Mouse (Mus musculus): ENCODE measurements around the gene Dpf1. TPM values are rescaled to one million over a fixed set of nuclear protein-coding genes. Genes with fewer than 3 reads are reported as not detected.

Gene Dpf1
- polyA plus RNA-seq, 1 experiment from 2014 or later: 6.1 TPM

DNA sequence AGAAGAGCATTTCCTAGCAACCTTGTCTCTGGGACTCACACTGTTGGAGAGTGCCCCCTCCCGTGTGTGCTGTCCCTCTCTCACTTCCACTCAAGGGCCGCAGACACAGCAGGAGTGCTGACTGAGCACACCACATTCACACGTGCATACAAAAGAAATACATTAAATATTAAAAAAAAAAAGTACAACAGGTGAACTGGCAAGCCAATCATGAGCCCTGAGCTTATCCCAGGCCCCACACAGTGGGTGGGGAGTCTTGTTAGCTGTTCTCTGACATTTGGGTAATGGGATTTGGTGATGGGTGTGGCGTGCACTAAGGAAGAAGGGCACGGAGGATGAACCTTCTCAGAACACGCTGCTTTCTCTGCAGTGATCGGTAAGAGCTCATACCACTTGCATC, 1.1 kb upstream of the Dpf1 start:
- no peaks in the 10 kb centered on the region for H3K9me3 ChIP-seq (ENCODE audit: control insufficient read depth, low read length)
- no peak overlapping the region for H3K9ac ChIP-seq (ENCODE audit: low read depth, low read length)
- H3K4me3 ChIP-seq (ENCODE audit: low read depth, low read length): no peak overlapping the region
- DNase-seq (ENCODE audit: low spot score): no peak
- H3K27ac ChIP-seq (ENCODE audit: low read depth, low read length): no peak overlapping the region
- H3K4me1 ChIP-seq (replicated peaks; ENCODE audit: control insufficient read depth, insufficient read depth, low read length): peaks cover 18% of the 10 kb centered on the region
- peaks cover 44% of the 10 kb centered on the region for H3K27me3 ChIP-seq (replicated peaks; ENCODE audit: control insufficient read depth, insufficient read depth, low read length)
- WGBS: 70% methylated on average over 7 of the region's 7 CpGs
- H3K4me2 ChIP-seq: no peak overlapping the region
- no peak for ATAC-seq (replicated peaks; ENCODE audit: low FRiP score)
- no peaks in the 10 kb centered on the region for H3K36me3 ChIP-seq (ENCODE audit: control insufficient read depth, insufficient read depth, low read length)

DNA sequence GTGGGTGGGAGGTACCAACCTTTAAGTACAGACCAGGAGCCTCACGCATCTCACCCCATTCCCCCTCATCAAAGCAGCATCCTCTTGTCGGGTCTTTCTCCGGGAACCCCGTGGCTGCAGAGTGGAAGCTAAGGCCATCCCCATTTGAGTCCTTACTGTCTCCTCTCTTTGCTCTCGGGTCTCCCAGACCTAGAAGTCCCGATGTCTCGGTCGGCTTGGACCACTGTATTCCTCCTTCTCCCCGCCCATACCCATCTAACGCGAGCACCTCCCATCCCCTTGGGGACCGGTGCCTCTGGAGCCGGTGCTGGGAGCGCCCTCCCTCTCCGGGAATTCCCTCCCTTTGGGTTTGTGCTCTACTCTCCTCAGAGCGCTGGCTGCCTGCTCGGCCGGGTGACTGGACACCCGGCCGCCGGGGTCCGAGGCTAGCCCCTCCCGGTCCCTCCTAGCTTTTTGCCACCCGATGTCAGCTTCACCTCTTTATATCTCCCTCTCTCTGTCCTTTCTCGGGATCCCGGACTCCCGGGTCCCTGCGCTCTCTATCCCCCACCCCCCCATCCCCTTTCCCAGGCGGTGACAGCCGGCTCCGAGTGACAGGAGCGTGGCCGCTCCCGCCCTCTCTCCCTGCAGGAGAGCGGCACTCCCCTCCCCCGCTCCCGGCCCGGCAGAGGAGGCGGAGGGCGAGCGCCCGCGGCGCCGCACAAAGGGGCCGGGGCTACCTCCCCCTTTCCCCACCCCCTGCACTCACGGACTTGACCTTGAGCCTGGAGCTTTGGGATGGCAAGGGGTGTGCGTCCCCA, 912 bp downstream of the Dpf1 start:
- H3K36me3 ChIP-seq (ENCODE audit: control insufficient read depth, insufficient read depth, low read length): no peaks in the 10 kb centered on the region
- no peak overlapping the region; the same call in 1 of the 2 replicates for H3K9ac ChIP-seq (ENCODE audit: low read depth, low read length)
- no peak for ATAC-seq (replicated peaks; ENCODE audit: low FRiP score)
- no peak for DNase-seq (ENCODE audit: low spot score)
- H3K4me1 ChIP-seq (replicated peaks; ENCODE audit: control insufficient read depth, insufficient read depth, low read length): peaks cover 33% of the 10 kb centered on the region
- H3K4me3 ChIP-seq (ENCODE audit: low read depth, low read length): peak overlapping the region; percentile 58
- H3K27ac ChIP-seq (ENCODE audit: low read depth, low read length): no peak overlapping the region
- H3K4me2 ChIP-seq: peak overlapping the region; percentile 90
- H3K9me3 ChIP-seq (ENCODE audit: control insufficient read depth, low read length): no peaks in the 10 kb centered on the region
- peaks cover 44% of the 10 kb centered on the region for H3K27me3 ChIP-seq (replicated peaks; ENCODE audit: control insufficient read depth, insufficient read depth, low read length)
- 2% methylated on average over 41 of the region's 48 CpGs for WGBS

- 35% methylated on average over 9 of the region's 9 CpGs for WGBS
- Histone ChIP-seq H3K9ac (ENCODE audit: low read depth, low read length) (no peak overlapping the region), H3K27me3 (replicated peaks; ENCODE audit: control insufficient read depth, insufficient read depth, low read length) (peaks cover 44% of the 10 kb centered on the region), H3K4me1 (replicated peaks; ENCODE audit: control insufficient read depth, insufficient read depth, low read length) (peaks cover 39% of the 10 kb centered on the region), H3K9me3 (ENCODE audit: control insufficient read depth, low read length) (no peaks in the 10 kb centered on the region), H3K27ac (ENCODE audit: low read depth, low read length) (no peak overlapping the region), H3K36me3 (ENCODE audit: control insufficient read depth, insufficient read depth, low read length) (no peaks in the 10 kb centered on the region), H3K4me2 (peak overlapping the region; percentile 90), H3K4me3 (ENCODE audit: low read depth, low read length) (peak overlapping the region; percentile 58)
- no peak for DNase-seq (ENCODE audit: low spot score)
- no peak for ATAC-seq (replicated peaks; ENCODE audit: low FRiP score)
These were observed 1.7 kb downstream of the Dpf1 start for GRCm38 (mm10) chr7:29305263-29305988.

DNA sequence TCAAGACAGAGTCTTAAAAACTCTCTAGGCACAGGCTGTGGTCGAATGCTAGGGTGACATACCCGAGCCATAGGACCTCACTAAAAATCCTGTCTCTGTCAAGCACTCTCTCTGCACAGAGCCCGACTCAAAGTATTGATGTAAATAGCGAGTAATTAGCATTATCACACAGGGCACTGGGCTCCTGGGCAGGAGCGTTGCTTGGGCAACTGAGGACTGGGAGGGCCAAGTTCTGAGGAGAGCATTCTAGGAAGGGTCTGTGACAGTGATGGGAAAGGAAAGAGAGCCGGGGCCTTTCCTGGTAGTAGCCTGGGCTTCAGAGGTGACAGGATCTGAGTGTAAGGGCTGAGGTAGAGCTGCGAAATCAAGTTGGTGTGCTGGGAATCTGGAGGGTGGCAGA, 2.4 kb downstream of the Dpf1 start:
- Histone ChIP-seq H3K27me3 (replicated peaks; ENCODE audit: control insufficient read depth, insufficient read depth, low read length) (peaks cover 44% of the 10 kb centered on the region), H3K9me3 (ENCODE audit: control insufficient read depth, low read length) (no peaks in the 10 kb centered on the region), H3K27ac (ENCODE audit: low read depth, low read length) (no peak overlapping the region), H3K4me1 (replicated peaks; ENCODE audit: control insufficient read depth, insufficient read depth, low read length) (peaks cover 40% of the 10 kb centered on the region), H3K9ac (ENCODE audit: low read depth, low read length) (no peak overlapping the region), H3K4me3 (ENCODE audit: low read depth, low read length) (no peak overlapping the region), H3K4me2 (peak overlapping the region; percentile 6; the same call in 1 of the 2 replicates), H3K36me3 (ENCODE audit: control insufficient read depth, insufficient read depth, low read length) (no peaks in the 10 kb centered on the region)
- 53% methylated on average over 7 of the region's 7 CpGs for WGBS
- no peak for DNase-seq (ENCODE audit: low spot score)
- no peak for ATAC-seq (replicated peaks; ENCODE audit: low FRiP score)

- no peak overlapping the region for H3K27ac ChIP-seq (ENCODE audit: low read depth, low read length)
- ATAC-seq (replicated peaks; ENCODE audit: low FRiP score) (no peak), DNase-seq (ENCODE audit: low spot score) (no peak)
- peaks cover 40% of the 10 kb centered on the region for H3K4me1 ChIP-seq (replicated peaks; ENCODE audit: control insufficient read depth, insufficient read depth, low read length)
- 29% methylated on average over 7 of the region's 7 CpGs for WGBS
- H3K9ac ChIP-seq (ENCODE audit: low read depth, low read length): 0 out of 2 replicates have a peak overlapping the region, but pooled peaks have one; percentile 6
- no peaks in the 10 kb centered on the region for H3K9me3 ChIP-seq (ENCODE audit: control insufficient read depth, low read length)
- no peak overlapping the region for H3K4me3 ChIP-seq (ENCODE audit: low read depth, low read length)
- peaks cover 44% of the 10 kb centered on the region for H3K27me3 ChIP-seq (replicated peaks; ENCODE audit: control insufficient read depth, insufficient read depth, low read length)
- peak overlapping the region; percentile 86 for H3K4me2 ChIP-seq
- H3K36me3 ChIP-seq (ENCODE audit: control insufficient read depth, insufficient read depth, low read length): no peaks in the 10 kb centered on the region
These were observed 2.9 kb downstream of the Dpf1 start for GRCm38 (mm10) chr7:29306619-29307018.

DNA sequence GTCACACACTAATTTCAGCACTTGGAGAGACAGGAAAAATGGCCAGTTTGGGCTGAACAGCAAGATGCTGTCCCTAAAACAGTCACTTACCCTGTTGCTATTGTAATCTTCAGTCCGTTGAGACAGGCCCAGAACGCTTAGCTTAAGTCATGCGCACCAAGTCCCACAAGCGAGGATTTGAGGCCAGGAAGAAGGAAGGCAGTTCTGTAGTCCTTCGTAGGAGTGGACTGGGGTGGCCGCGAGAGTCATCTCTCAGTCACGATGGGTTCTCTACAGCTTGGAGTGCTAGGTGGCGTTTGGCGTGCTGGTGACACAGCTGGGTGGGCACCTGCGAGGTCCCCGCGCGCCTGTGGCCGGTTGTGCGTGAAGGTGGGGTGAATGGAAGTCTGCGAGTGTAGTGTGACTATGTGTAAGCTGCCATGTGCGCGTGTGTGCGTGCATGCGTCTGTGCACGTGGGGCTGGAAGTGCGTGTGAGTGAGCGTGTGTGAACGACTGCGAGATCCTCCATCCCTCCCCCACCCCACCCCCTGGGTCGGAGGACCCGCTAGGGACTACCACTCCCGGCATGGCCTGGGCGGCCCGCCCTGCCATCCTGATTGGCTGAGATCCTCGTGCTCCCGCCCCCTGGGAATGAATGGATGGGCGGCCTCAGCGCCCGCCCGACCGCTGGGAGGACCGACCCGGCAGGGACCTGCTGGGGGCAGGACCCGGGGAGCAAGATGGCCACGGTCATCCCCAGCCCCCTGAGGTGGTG, 3.8 kb downstream of the Dpf1 start:
- Histone ChIP-seq H3K4me3 (ENCODE audit: low read depth, low read length) (peak overlapping the region; percentile 75), H3K9ac (ENCODE audit: low read depth, low read length) (peak overlapping the region; percentile 44), H3K27ac (ENCODE audit: low read depth, low read length) (no peak overlapping the region), H3K36me3 (ENCODE audit: control insufficient read depth, insufficient read depth, low read length) (no peaks in the 10 kb centered on the region), H3K9me3 (ENCODE audit: control insufficient read depth, low read length) (no peaks in the 10 kb centered on the region), H3K4me2 (peak overlapping the region; percentile 86), H3K4me1 (replicated peaks; ENCODE audit: control insufficient read depth, insufficient read depth, low read length) (peaks cover 40% of the 10 kb centered on the region), H3K27me3 (replicated peaks; ENCODE audit: control insufficient read depth, insufficient read depth, low read length) (peaks cover 44% of the 10 kb centered on the region)
- DNase-seq (ENCODE audit: low spot score) (peak; percentile 90), ATAC-seq (replicated peaks; ENCODE audit: low FRiP score) (peak; percentile 86)
- WGBS: 1% methylated on average over 42 of the region's 42 CpGs

GRCm38 (mm10) chr7:29309221-29309721, 5.5 kb downstream of the Dpf1 start:
- H3K9me3 ChIP-seq (ENCODE audit: control insufficient read depth, low read length): no peaks in the 10 kb centered on the region
- peaks cover 26% of the 10 kb centered on the region for H3K27me3 ChIP-seq (replicated peaks; ENCODE audit: control insufficient read depth, insufficient read depth, low read length)
- peak overlapping the region; percentile 16; the same call in 1 of the 2 replicates for H3K27ac ChIP-seq (ENCODE audit: low read depth, low read length)
- under 1% methylated on average over 36 of the region's 36 CpGs for WGBS
- H3K36me3 ChIP-seq (ENCODE audit: control insufficient read depth, insufficient read depth, low read length): no peaks in the 10 kb centered on the region
- H3K4me3 ChIP-seq (ENCODE audit: low read depth, low read length): peak overlapping the region; percentile 61
- ATAC-seq (replicated peaks; ENCODE audit: low FRiP score): peak; percentile 10; the same call in 1 of the 2 replicates
- peaks cover 45% of the 10 kb centered on the region for H3K4me1 ChIP-seq (replicated peaks; ENCODE audit: control insufficient read depth, insufficient read depth, low read length)
- peak overlapping the region; percentile 86 for H3K4me2 ChIP-seq
- DNase-seq (ENCODE audit: low spot score): no peak
- peak overlapping the region; percentile 59 for H3K9ac ChIP-seq (ENCODE audit: low read depth, low read length)

- no peak for DNase-seq (ENCODE audit: low spot score)
- peaks cover 40% of the 10 kb centered on the region for H3K4me1 ChIP-seq (replicated peaks; ENCODE audit: control insufficient read depth, insufficient read depth, low read length)
- no peaks in the 10 kb centered on the region for H3K36me3 ChIP-seq (ENCODE audit: control insufficient read depth, insufficient read depth, low read length)
- peak overlapping the region; percentile 86 for H3K4me2 ChIP-seq
- H3K4me3 ChIP-seq (ENCODE audit: low read depth, low read length): peak overlapping the region; percentile 61
- ATAC-seq (replicated peaks; ENCODE audit: low FRiP score): no peak
- peak overlapping the region; percentile 59 for H3K9ac ChIP-seq (ENCODE audit: low read depth, low read length)
- WGBS: 12% methylated on average over 5 of the region's 5 CpGs
- no peaks in the 10 kb centered on the region for H3K9me3 ChIP-seq (ENCODE audit: control insufficient read depth, low read length)
- H3K27ac ChIP-seq (ENCODE audit: low read depth, low read length): no peak overlapping the region
- peaks cover 22% of the 10 kb centered on the region for H3K27me3 ChIP-seq (replicated peaks; ENCODE audit: control insufficient read depth, insufficient read depth, low read length)
These were observed 6.0 kb downstream of the Dpf1 start for GRCm38 (mm10) chr7:29309749-29310148.
